Mouse (Mus musculus): ENCODE data around the gene Mlh1.

Gene Mlh1

DNA sequence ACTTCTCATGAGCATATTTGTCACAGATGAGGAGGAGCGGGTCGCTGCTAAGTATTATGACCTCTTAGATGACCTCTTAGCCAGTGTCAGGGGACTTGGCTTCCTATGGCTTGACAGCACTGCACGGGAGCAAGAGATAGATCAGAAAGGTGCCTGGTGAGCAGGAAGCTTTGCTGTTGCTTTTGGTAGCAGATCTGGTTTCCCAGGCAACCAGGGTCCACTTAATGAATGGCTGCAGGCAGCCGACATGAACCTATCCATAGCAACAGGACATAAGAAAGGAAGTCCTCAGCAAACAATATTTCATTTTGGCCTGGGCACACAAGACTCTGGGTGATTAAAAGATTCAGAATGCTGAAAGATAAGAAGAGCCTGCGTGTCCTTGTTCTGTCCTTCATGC, 14.1 kb upstream of the Mlh1 start:
- DNase-seq (ENCODE audit: low spot score): no peak

DNA sequence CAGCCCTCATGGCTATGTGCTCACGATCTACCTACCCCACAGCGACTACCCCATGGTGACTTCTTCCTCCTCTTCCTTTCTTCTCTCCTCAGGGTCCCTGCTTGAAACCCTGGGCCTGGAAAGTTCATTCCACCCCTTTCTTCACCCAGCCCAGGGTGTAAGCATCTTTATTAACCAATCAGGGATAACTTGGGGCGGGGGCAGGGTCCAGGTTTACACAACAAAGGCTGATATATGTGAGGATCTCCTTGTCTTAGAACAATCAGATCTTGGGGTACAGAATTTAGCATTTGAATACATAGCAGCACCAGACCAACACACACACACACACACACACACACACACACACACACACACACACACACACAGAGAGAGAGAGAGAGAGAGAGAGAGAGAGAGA, 13.5 kb upstream of the Mlh1 start:
- no peak for DNase-seq (ENCODE audit: low spot score)

DNA sequence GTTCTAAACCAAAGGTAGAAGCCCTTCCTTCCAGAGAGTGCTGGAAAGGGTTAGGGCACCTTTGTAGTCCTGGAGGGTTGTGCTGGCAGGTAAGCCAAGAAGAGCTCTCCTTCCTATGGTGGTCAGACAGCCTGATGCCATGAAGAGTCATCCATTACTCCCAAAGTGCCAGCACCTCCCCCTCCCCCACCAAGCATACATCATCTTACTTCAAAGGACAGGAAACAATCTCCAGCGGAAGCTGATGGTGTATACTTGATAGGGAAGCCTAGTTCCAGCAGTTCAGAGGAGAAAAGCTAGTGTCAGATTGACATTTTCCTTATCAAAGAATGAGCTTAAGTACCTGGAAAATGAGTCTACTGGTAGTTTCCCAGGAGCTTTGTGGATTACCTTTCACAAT, 3.6 kb upstream of the Mlh1 start:
- DNase-seq (ENCODE audit: low spot score): no peak

DNA sequence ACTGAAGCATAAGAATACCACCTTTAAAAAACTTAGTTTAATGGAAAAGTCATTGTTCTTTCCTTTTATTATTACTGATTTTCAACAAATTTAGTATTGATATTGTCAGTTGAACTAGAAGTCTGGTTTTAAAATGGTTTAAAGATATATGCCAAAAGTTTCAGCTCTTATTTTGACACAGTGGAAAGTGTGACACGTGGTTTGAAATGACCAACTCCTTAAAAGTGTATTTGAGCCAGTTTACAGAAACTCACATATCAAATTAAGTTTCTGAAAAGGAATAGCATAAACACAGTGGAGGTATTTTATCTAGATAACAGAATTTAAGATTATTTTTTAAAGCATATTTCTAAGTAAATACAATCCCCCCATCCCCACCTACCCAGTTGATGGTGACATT, 2.4 kb upstream of the Mlh1 start:
- no peak for DNase-seq (ENCODE audit: low spot score)

DNA sequence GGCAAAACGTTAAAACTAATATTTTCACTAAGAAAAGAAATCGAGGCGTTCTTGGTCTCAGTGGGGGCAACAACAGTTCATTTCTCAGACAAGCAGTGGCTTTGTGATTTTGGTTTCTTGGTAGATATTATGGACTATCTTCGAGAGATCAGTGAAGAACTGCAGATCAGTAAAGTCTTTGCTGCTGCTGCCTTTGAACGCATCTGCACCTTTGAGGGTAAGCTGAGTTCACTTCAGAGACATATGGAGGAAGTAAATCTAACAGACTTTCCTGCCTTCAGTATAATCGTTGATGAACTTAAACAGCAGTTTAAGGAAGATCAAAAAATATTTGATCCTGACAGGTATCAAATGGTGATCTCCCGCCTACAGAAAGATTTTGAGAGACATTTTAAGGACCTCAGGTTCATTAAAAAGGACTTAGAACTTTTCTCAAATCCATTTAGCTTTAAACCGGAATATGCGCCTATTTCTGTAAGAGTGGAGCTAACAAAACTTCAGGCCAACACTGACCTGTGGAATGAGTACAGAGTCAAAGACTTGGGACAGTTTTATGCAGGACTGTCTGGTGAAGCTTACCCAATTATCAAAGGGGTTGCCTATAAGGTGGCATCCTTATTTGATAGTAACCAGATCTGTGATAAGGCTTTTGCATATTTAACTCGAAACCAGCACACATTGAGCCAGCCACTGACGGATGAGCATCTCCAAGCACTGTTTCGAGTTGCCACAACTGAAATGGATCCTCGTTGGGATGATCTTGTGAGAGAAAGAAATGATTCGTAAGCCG, 1.6 kb upstream of the Mlh1 start:
- DNase-seq (ENCODE audit: low spot score): no peak

DNA sequence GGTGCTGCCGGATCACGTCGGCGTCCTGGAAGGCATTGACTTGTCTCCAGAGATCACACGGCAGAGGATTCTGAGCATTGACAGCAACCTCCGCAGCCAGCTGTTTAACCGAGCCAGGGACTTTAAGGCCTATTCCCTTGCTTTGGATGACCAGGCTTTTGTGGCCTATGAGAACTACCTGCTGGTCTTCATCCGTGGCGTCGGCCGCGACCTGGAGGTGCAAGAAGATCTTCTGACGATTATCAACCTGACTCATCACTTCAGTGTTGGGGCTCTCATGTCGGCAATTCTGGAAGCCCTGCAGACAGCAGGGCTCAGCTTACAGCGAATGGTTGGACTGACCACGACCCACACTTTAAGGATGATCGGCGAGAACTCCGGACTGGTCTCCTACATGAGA, 765 bp upstream of the Mlh1 start:
- no peak for DNase-seq (ENCODE audit: low spot score)

DNA sequence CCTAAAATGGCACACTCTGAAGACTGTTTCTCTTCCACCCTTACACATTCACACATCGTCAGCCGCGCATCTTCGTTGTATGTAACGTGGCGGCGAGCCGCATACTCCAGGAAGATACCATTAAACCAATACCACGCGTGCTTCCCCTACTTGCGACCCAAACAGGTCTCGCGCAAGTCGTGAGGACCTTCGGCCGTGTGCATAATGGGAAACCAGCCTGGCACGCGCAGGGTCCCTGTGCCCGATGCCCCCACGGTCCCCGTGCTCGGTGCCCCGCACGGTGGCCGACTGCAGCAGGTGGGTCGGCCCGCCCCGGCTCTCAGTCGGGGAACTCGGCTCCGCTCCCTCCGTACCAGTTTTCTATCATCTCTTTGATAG, 546 bp downstream of the Mlh1 start:
- no peak for DNase-seq (ENCODE audit: low spot score)

DNA sequence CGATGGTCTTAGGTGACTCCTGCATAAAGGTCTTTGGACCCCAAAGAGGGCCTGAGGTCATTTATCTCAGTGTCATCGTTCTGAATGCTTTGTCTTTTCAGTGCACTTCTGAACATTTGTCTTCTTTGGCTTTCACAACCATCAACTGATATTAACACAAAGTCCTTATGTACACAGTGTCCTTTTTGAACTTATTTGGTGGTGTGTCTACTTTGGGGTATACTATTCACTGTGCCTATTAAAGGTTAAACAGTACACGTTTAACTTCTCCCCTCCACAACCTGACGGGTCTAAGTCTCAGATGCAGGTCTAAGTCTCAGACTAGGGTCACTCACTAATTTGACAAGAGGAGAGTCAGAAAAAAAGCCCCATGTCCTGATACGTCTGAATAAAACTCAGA, 985 bp downstream of the Mlh1 start:
- DNase-seq (ENCODE audit: low spot score): no peak

DNA sequence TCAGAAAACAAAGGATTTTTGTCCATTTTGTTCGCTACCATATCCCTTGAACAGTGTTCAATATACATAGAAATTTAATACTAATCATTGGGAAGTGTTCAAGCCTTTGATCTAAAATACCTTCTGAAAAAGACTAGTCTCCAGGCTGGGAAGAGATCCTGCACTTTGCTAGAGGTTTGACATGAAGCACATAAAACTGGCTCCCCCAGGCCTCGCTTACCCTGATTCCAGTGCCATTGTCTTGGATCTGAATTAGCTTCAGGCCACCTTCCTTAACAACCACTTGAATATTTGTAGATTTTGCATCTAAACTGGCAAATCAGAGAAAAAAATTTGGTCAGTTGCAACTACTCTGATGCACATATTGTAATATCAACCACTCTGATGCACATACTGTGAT, 3.6 kb downstream of the Mlh1 start:
- no peak for DNase-seq (ENCODE audit: low spot score)

DNA sequence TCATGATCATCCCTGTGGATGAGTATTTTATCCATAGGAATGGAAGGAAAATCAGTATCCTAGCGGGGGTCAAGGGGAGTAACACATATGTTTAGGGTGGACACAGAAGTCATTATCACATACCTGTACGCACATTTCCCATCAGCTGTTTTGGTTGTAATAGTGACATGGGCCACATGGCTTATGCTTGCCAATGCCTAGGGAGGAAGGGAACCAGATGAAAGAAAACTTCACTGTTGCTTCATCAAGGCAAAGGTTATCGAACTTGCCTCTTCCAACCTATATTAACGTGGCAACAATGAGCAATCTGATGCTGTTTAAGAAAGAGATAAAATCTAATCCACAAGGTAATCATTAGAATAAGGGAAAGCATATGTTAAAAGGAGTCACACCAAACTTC, 10.2 kb downstream of the Mlh1 start:
- DNase-seq (ENCODE audit: low spot score): no peak

DNA sequence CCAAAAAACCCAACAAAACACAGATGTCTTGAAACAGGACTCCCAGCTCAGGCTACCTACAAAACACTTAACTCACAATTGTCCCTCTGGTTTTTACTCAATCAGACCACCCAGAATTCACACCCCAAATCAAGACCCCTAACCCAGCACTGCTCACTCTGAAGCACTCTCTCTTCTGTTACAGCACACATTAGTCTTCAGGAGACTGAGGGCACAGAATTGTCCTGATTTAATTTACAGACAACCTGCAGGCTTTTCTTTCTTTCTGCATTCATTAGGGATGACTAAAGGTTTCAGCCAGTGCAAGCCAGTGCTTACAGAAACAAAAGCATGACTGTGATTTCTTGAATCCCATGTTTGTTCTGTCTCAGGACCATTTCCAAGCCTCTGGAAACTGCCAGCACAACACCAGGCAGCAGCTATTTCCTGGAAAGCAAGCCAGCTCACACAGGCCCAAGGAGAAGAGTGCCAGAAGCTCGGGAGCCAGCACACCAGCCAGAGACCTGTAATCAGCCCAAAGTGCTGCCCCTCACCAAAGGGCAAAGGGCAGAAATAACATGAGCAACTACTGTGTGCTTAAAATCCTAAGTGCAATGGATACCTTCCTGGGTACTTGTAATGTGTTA, 11.1 kb downstream of the Mlh1 start:
- peak; percentile 41 for DNase-seq (ENCODE audit: low spot score)

DNA sequence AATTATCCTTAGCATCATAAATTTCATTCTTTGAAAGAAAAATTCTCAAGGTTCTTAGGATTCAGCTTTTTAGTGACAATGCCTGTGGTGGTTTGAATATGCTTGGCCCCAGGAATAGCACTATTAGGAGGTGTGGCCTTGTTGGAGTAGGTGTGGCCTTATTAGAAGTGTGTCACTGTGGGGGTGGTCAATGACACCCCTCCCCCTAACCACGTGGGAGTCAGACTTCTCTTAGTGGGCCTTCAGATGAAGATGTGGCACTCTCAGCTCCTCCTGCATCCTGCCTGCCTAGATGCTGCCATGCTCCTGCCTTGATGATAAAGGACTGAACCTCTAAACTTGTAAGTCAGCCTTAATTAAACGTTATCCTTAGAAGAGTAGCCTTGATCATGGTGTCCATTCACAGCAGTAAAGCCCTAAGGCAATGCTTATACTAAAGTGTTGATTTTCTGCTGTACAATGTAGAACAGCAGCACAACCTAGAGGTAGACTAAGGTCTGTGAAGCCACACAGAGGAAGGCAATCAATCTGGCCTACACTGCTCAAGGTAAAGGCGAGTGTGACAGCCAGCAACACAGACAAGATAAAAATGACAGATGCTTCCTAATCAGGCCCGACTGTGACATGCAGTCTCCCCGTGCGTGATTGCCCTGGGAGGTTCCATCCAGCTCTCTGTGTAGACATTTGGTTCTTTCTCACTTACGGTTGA, 19.3 kb downstream of the Mlh1 start:
- DNase-seq (ENCODE audit: low spot score): no peak

DNA sequence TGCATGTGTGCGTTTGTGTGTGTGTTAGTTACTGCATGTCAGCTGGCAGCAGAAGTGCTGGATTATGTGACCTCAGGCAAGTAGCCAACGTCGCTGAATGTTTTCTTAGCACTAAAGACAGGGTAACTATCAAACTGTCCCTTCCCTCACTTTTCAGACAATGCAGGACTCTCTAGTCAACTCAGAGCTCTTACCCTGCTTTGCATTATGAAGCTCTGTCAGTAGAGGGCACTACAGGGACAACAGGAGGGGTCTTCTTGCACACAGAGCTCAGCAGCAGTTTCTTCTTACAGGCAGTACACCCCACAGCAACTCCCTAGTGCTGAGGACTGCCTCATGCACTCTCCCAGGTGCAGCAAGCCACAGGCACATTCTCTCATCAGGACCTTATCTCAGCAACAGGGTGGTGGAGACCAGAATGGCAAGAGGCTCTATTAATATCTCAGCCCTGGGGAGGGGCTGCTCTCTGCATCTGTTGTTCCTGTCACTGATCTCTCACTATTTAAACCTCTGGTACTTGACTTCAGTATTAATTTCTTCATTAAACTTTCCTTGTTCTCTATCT, 23.8 kb downstream of the Mlh1 start:
- no peak for DNase-seq (ENCODE audit: low spot score)

DNA sequence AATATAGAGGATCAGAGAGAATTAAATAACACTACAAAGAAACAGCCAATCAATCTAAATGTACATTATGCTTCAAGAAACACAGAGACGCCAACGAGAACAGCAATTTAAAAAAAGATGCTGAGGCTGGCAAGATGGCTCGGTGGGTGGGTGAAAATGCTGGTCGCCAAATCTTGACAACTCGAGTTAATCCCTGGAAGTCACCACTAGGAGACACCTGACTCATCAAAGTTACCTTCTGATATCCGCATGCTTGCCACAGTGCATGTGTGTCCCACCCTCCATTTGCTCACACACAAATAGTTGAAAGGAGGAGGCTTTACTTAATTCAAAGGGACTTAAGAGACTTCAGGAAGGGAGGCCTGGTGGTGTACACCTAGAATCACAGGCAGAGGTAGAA, 26.0 kb downstream of the Mlh1 start:
- DNase-seq (ENCODE audit: low spot score): no peak

DNA sequence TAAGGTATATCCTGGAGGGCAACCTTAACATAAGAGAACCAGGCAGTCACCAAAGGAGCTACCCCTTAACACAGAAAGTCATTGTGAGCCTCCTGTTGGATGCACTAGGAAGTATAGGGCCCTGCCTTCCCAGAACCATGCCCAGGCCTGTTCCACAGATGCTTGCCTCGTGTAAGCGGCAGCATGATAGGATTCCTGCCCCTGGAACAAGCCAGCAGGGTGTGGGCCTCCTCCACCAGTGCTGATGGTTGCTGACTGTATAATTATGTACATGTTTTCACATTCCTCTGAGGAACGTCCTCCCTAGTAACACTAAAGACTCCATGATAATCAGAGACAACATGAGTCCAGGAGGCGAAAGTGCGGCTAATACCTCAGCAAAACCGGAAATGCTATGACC, 28.2 kb downstream of the Mlh1 start:
- DNase-seq (ENCODE audit: low spot score): no peak

DNA sequence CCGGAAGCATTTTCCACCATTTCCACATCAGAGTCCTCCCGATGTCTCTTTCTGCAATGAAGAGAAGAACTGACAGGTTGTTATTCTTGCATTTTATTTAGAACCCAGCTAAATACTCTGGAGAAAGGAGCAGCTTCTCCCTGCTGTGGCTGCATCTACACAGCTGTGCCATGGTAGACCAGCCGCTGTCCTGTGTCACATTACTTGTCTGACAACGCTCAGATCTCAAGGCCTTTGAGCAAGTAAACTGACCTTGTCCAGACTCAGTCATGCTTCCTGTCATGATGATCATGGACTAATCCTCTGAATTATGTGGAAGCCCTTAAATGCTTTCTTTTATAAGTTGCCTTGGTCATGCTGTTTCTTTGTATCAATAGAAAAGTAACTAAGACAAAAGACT, 31.8 kb downstream of the Mlh1 start:
- no peak for DNase-seq (ENCODE audit: low spot score)

DNA sequence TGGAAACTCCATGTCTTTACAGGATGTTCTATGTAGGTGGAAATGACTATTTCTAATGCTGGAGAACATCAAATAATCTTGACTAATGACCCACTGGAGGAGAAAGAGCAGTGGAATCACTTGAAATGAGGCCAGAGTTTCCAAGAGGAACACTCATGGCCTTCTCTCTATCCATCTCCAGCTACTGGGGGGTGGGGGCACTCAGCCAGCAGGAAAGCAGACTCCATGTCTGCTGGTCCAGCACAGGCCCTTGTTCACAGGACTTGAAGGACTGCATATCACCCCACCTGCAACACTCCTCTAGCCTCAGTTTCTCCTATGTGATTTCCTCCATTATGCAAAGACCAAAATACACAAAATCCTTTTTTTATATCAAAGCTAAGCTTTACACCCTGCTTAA, 33.9 kb downstream of the Mlh1 start:
- no peak for DNase-seq (ENCODE audit: low spot score)

DNA sequence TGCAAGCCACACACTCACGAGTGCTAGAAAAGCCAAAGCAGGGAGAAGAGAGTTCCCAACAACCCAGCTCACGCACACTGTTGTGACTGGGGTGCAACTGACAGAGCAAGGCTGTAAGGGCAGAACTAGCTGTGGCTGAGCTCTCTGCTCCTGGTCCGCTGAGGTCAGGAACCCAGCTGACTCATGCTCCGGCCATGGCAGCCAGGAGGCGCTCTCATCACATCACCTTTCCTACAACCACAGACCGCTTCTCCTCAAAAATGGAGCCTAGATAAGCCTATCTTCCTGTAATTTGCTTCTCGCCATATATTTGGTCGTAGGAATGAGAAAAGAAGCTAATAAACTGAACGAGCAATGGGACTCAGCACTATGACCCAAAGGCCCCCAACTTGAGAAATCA, 36.9 kb downstream of the Mlh1 start:
- no peak for DNase-seq (ENCODE audit: low spot score)

DNA sequence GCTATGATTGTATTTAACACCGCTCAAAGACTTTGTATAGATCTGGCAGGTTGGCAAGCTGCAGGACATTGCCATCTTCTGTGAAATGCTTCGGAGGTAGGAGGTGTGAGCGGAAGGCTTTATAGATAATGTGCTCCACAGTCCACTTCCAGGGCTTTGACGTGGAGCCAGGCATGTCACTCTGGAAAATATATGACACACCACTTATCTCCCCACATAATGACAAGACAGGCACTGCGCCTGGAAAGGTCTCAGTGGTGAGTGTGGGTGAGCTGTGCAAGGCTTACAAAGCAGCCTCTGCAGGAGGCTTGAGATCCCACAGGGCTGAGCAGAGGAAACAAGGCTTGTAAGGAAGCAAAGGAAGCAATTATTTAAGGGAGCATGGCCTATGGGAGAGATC, 43.1 kb downstream of the Mlh1 start:
- DNase-seq (ENCODE audit: low spot score): no peak

DNA sequence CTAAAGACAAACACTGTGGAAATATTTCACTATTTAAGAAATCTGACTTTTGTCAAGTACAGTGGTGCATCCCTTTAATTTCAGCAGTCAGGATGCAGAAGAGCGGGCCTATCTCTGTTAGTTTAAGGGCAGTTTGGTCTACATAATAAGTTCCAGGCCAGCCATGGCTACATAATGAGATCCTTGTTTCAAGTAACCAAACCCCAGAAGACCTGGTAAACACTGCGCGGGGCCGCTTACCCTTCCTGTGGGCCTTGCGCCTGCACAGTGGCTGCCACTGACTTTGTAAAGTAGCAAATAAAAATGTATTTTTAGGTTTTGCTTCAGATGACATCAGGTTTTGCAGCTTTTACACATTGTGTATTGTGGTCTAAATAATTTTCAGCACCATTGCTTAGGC, 48.2 kb downstream of the Mlh1 start:
- no peak for DNase-seq (ENCODE audit: low spot score)

DNA sequence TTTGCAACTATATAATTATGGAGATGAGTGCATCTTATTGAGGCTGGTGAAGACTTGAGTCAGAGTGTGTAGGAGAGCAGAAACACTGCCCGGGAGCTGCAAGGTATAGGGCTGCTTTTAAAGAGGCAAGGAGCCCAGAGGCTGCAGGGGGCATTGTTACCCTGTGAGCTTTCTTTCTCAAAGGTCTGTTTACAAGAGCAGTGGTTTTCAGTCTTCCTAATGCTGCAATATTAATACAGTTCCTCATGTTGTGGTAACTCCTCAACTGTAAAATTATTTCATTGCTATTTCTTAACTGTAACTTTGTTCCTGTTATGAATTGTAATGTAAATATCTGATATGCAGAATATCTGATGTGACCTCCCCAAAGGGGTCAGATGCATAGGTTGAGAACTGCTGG, 50.0 kb downstream of the Mlh1 start:
- DNase-seq (ENCODE audit: low spot score): no peak

DNA sequence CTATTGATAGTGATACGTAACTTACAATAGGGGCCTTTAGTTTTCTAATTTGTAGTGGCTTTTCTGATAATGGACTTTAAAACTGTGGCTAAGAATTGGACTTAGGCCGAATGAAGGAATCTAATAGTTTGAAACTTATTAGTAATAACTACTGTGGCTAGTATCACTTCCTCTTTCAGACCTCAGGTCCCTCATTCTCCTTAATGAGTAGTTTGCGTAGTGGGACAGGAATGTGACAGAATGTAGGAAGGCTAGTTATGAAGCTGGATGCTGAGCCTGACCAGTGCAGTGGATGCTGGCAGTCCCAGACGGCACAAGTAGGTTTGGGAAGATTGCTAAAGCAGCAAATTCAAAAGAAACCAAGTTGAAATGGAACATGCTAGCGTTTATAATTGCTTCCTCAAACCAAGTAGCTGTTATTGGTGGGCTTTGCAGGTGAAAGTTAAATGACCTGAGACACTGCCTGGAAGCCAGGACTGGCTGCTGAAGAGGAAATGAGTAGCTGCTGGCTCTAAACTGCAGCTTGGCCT, 51.0 kb downstream of the Mlh1 start:
- DNase-seq (ENCODE audit: low spot score): no peak

DNA sequence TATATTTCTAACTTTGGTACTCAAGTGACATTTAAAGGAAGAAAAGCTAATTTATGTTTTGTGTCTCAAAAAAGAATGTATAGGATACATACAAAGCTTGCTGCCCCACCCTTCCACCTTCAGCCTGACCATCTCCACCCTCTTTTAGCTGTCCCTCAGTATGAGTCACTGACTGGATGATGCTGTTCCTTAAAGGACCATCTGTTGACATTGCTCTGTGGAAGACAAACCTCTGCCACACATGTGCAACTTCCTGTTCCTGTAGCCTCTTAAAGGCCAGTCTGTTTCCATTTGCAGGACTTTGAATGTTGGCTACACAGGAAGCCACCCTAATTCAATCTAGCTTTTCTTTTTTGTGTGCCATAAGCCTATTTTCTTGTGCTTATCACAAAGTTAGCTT, 55.2 kb downstream of the Mlh1 start:
- no peak for DNase-seq (ENCODE audit: low spot score)
